Mouse (Mus musculus): Measurements from ENCODE around the gene Tvp23a.

- no peak for TF ChIP-seq CTCF (IDR thresholded peaks at IDR 0.05; ENCODE audit: low read depth, low read length)
- TF ChIP-seq GATA1 (IDR thresholded peaks at IDR 0.05; ENCODE audit: borderline replicate concordance, low read length): no peak
- TF ChIP-seq POLR2AphosphoS5 (IDR thresholded peaks at IDR 0.05; ENCODE audit: insufficient replicate concordance, low read depth, low read length): no peak
These were observed 24.8 kb upstream of the Tvp23a start for GRCm38 (mm10) chr16:10471950-10472349.

Data from G1E (cell line).